Mouse (Mus musculus): ENCODE data around the gene Zfyve27.

GRCm38 (mm10) chr19:42158246-42159017 is 5.3 kb upstream of the Zfyve27 start:
- no peak for TF ChIP-seq CTCF (IDR thresholded peaks at IDR 0.05; ENCODE audit: low read depth, low read length)
- no peak for TF ChIP-seq POLR2A (IDR thresholded peaks at IDR 0.05; ENCODE audit: extremely low read depth, insufficient read depth, low read length)
